Mouse (Mus musculus) CH12.LX (cell line): ENCODE results near the gene Ezr. TPM values are rescaled to one million over a fixed set of nuclear protein-coding genes. Genes with fewer than 3 reads are reported as not detected.
A peak's percentile ranks its signal among the peaks of the same experiment; 100 is the strongest.

Experiments
- DNase-seq: peaks from one replicate; pipeline ENCODE4 v3.0.0-alpha.2; 2013; ENCODE audit errors: extremely low read depth
- H3K27ac ChIP-seq: 2 replicates; pipeline ENCODE4 v1.5.1; 2012; ENCODE audit warnings: low read depth, mild to moderate bottlenecking, control low read depth, moderate library complexity; ENCODE audit not compliant: insufficient read depth
- H3K27me3 ChIP-seq: replicated peaks from 2 replicates; pipeline ENCODE3; 2012; ENCODE audit warnings: inconsistent platforms
- H3K36me3 ChIP-seq, 2 experiments: replicated peaks in 1 of 2; 2 replicates each; pipeline versions ENCODE3 to v1.6.1; 2012; ENCODE audit warnings: inconsistent platforms in 1 of 2, low read length in 1 of 2, mild to moderate bottlenecking in 1 of 2, mixed read lengths in 1 of 2, moderate library complexity in 1 of 2; ENCODE audit not compliant: control insufficient read depth in 1 of 2, insufficient read depth in 1 of 2
- H3K4me1 ChIP-seq, 2 experiments: 2 replicates each; pipeline ENCODE4 v1.6.1; 2012; ENCODE audit warnings: inconsistent platforms in 1 of 2, moderate library complexity in 1 of 2; ENCODE audit not compliant: insufficient read depth in 2 of 2, control insufficient read depth in 1 of 2
- H3K4me2 ChIP-seq: 2 replicates; pipeline ENCODE4 v1.6.1; 2012; ENCODE audit warnings: low read depth, mild to moderate bottlenecking, control low read depth; ENCODE audit not compliant: poor library complexity, insufficient read depth, severe bottlenecking
- H3K4me3 ChIP-seq, 3 experiments: fragments of 150-350 bp in 1 of 3; sonication (generic) in 1 of 3; replicated peaks in 1 of 3; 2 replicates each; pipeline versions ENCODE3 to v1.5.1; 2011 to 2012; ENCODE audit warnings: low read depth in 2 of 3, low read length in 2 of 3, mild to moderate bottlenecking in 2 of 3, moderate library complexity in 2 of 3, control low read depth in 1 of 3, improper control_type of control experiment in 1 of 3, inconsistent platforms in 1 of 3, mixed read lengths in 1 of 3; ENCODE audit not compliant: poor library complexity in 1 of 3
- H3K79me2 ChIP-seq: replicated peaks from 2 replicates; pipeline ENCODE4 v1.6.1; 2012; ENCODE audit warnings: mild to moderate bottlenecking, moderate library complexity; ENCODE audit not compliant: control insufficient read depth, poor library complexity, insufficient read depth, severe bottlenecking; ENCODE audit errors: extremely low read depth
- H3K9ac ChIP-seq: 2 replicates; pipeline ENCODE4 v1.6.1; 2012; ENCODE audit warnings: low read depth, mild to moderate bottlenecking, control low read depth, moderate library complexity; ENCODE audit not compliant: insufficient read depth
- H3K9me3 ChIP-seq: replicated peaks from 2 replicates; pipeline ENCODE3; 2012; ENCODE audit warnings: low read length, inconsistent platforms, mixed read lengths
- CHD2 ChIP-seq: IDR thresholded peaks from 2 replicates; pipeline ENCODE4 v1.6.1; 2011; ENCODE audit warnings: low read length, improper control_type of control experiment
- E2F4 ChIP-seq: IDR thresholded peaks from 2 replicates; pipeline ENCODE4 v1.6.1; 2011; ENCODE audit warnings: low read depth, low read length, improper control_type of control experiment; ENCODE audit not compliant: insufficient replicate concordance
- ELF1 ChIP-seq: IDR thresholded peaks from 2 replicates; pipeline ENCODE4 v1.6.1; 2014; ENCODE audit warnings: low read depth, mild to moderate bottlenecking, inconsistent platforms, low read length, improper control_type of control experiment
- EP300 ChIP-seq: IDR thresholded peaks from 2 replicates; pipeline ENCODE4 v1.6.1; 2011; ENCODE audit warnings: low read length, improper control_type of control experiment
- ETS1 ChIP-seq: conservative IDR thresholded peaks from 2 replicates; pipeline ENCODE4 v1.6.1; 2012; ENCODE audit warnings: low read depth, mild to moderate bottlenecking, inconsistent platforms, low read length, improper control_type of control experiment, moderate library complexity
- GABPA ChIP-seq: IDR thresholded peaks from 2 replicates; pipeline ENCODE4 v1.6.1; 2012; ENCODE audit warnings: low read depth, low read length, improper control_type of control experiment, inconsistent platforms; ENCODE audit not compliant: insufficient replicate concordance
- IRF4 ChIP-seq: IDR thresholded peaks from 2 replicates; pipeline ENCODE4 v1.6.1; 2014; ENCODE audit warnings: low read depth, mild to moderate bottlenecking, inconsistent platforms, low read length, improper control_type of control experiment
- JUN ChIP-seq: IDR thresholded peaks from 2 replicates; pipeline ENCODE4 v1.6.1; 2011; ENCODE audit warnings: low read depth, mild to moderate bottlenecking, low read length, improper control_type of control experiment, moderate library complexity; ENCODE audit not compliant: insufficient read depth
- JUND ChIP-seq: conservative IDR thresholded peaks from 2 replicates; pipeline ENCODE4 v1.6.1; 2011; ENCODE audit warnings: low read depth, low read length, improper control_type of control experiment
- KAT2A ChIP-seq: IDR thresholded peaks from 2 replicates; pipeline ENCODE4 v1.6.1; 2012; ENCODE audit warnings: low read length, improper control_type of control experiment, inconsistent platforms; ENCODE audit not compliant: insufficient replicate concordance
- MAFK ChIP-seq: IDR thresholded peaks from 2 replicates; pipeline ENCODE4 v1.6.1; 2011; ENCODE audit warnings: low read length, improper control_type of control experiment; ENCODE audit not compliant: insufficient replicate concordance
- MEF2A ChIP-seq: IDR thresholded peaks from 2 replicates; pipeline ENCODE4 v1.6.1; 2014; ENCODE audit warnings: low read depth, mild to moderate bottlenecking, inconsistent platforms, low read length, improper control_type of control experiment, borderline replicate concordance
- MXI1 ChIP-seq: IDR thresholded peaks from 2 replicates; pipeline ENCODE4 v1.6.1; 2011; ENCODE audit warnings: mild to moderate bottlenecking, low read depth, low read length, improper control_type of control experiment
- MYC ChIP-seq: IDR thresholded peaks from 2 replicates; pipeline ENCODE4 v1.6.1; 2011; ENCODE audit warnings: low read depth, mild to moderate bottlenecking, improper control_type of control experiment, low read length
- PAX5 ChIP-seq: IDR thresholded peaks from 2 replicates; pipeline ENCODE4 v1.6.1; 2012; ENCODE audit warnings: low read length, inconsistent platforms, mixed read lengths
- POLR2AphosphoS2 ChIP-seq: IDR thresholded peaks from 2 replicates; pipeline ENCODE4 v1.6.1; 2011; ENCODE audit warnings: low read depth, low read length, improper control_type of control experiment
- SIN3A ChIP-seq: IDR thresholded peaks from 2 replicates; pipeline ENCODE4 v1.6.1; 2012; ENCODE audit warnings: low read length, improper control_type of control experiment, inconsistent platforms
- UBTF ChIP-seq: IDR thresholded peaks from 2 replicates; pipeline ENCODE4 v1.6.1; 2012; ENCODE audit warnings: low read depth, mild to moderate bottlenecking, inconsistent platforms, low read length, improper control_type of control experiment, moderate library complexity
- ZKSCAN1 ChIP-seq: IDR thresholded peaks from 2 replicates; pipeline ENCODE4 v1.6.1; 2012; ENCODE audit warnings: low read depth, inconsistent platforms, low read length, improper control_type of control experiment, borderline replicate concordance
- ZMIZ1 ChIP-seq: IDR thresholded peaks from 2 replicates; pipeline ENCODE4 v1.6.1; 2012; ENCODE audit warnings: low read depth, mild to moderate bottlenecking, inconsistent platforms, low read length, improper control_type of control experiment
- ZNF384 ChIP-seq: IDR thresholded peaks from 2 replicates; pipeline ENCODE4 v1.6.1; 2012; ENCODE audit warnings: low read depth, low read length, improper control_type of control experiment, inconsistent platforms
- dilution Hi-C: fragments of 300-500 bp; cut with MboI; formaldehyde crosslinking; loops from 2 replicates; pipeline ENCODE4 v1.14.3; 2020; ENCODE audit warnings: low sequenced_read_pairs; ENCODE audit not compliant: extremely low pct_unique_long_range_greater_than_20kb, extremely low pct_ligation_motif_present
- in situ Hi-C: fragments of 300-500 bp; cut with MboI; formaldehyde crosslinking; loops from 3 replicates; pipeline ENCODE4 v1.14.3; 2019; ENCODE audit warnings: low sequenced_read_pairs, low pct_ligation_motif_present, low pct_unique_long_range_greater_than_20kb, mixed read lengths
- polyA plus RNA-seq: library from polyadenylated mRNA; unstranded; fragments of >175 nt; gene quantifications from 2 replicates; pipeline ENCODE4 v1.2.1, GENCODE M21; 2012; ENCODE audit warnings: low read depth; ENCODE audit not compliant: insufficient read length
- total RNA-seq, 2 experiments: library from RNA; depleted of rRNA; stranded (reverse); fragments of 300-350 nt in 1 of 2; fragments of >200 nt in 1 of 2; gene quantifications; 2 replicates each; pipeline ENCODE4 v1.2.3; 2012 to 2014

Ezr gene
- total and polyA plus RNA-seq, 3 experiments = 107 to 207 (median 123) TPM

DNA sequence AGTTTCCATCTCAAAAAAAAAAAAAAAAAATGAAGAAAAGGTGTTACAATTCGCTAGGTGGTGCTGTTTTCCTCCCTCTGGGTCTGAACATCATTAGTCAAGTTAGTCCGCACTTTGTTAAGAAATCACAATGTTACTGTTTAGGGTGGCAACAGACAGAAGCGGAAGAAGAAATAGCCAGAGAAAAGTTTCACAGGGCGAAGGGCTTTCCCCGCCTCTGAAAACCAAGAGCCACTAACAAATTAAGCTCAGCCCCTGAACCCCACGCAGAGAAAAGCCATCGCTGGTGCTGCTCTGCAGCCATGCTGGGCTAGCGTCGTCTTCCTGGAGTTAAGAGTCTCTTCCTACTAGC lies 4.3 kb downstream of the Ezr start (continued):
- TF ChIP-seq SIN3A (peak; percentile 90), UBTF (no peak), KAT2A (0 out of 2 replicates have a peak, but pooled peaks have one; percentile 42), CHD2 (no peak; the same call in 1 of the 2 replicates), EP300 (peak; percentile 68), JUND (peak; percentile 71), IRF4 (peak; percentile 72), MAFK (no peak), ZNF384 (peak; percentile 99), MYC (peak; percentile 87), ZKSCAN1 (no peak; the same call in 1 of the 2 replicates), ZMIZ1 (0 out of 2 replicates have a peak, but pooled peaks have one; percentile 38), ETS1 (peak; percentile 68), MXI1 (peak; percentile 76), POLR2AphosphoS2 (no peak), E2F4 (peak; percentile 61; the same call in 1 of the 2 replicates), PAX5 (no peak)

DNA sequence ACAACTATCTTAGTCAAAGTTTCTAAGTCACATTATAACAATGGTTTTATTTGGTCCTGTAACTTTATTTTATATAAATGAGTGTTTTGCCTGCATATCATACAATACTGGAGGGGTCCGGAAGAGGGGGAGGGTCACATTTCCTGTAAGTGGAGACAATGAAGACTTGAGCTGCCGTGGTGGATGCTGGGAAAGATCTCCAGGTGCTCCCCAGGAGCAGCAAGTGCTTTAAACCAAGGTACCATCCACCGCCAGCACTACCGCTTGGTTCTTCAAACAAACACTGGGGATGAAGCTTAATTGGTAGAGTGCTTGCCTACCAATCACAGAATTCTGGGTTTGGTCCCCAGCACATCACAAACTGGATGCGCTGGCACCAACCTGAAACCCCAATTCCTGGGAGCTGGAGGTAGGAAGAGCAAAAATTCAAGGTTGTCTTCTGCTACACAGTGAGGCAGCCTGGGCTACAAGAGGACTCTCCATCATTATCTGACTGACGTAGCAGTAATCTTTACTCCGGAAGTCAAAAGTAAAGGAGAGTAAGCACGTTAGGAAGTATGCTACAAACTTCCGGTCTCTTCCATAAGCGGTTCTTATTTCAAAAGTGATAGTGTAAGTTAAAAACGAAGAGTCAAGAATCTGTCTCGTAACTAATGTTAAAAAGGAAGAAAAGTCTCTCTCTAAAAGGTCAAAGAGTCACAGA lies 4.8 kb downstream of the Ezr start:
- Histone ChIP-seq H3K4me3 (peak overlapping the region; percentile 49 to 60 (median 52)), H3K27me3 (no peaks in the 10 kb centered on the region), H3K36me3 (peaks cover 11 to 28% of the 10 kb centered on the region in 2 experiments), H3K9ac (peak overlapping the region; percentile 85), H3K79me2 (peaks cover 86% of the 10 kb centered on the region), H3K4me1 (peaks cover 19 to 55% of the 10 kb centered on the region in 2 experiments), H3K9me3 (no peaks in the 10 kb centered on the region), H3K4me2 (peak overlapping the region; percentile 96)
- DNase-seq = peak; percentile 76
- dilution Hi-C loops (no loop called here), in situ Hi-C loops (no loop called here)
- TF ChIP-seq EP300 (peak; percentile 32; the same call in 1 of the 2 replicates), E2F4 (peak; percentile 10; the same call in 1 of the 2 replicates), GABPA (no peak), ELF1 (peak; percentile 61), ETS1 (0 out of 2 replicates have a peak, but pooled peaks have one; percentile 24), MEF2A (peak; percentile 60), JUN (no peak), IRF4 (0 out of 2 replicates have a peak, but pooled peaks have one; percentile 12), CHD2 (peak; percentile 15; the same call in 1 of the 2 replicates)
- TF ChIP-seq, all 38 proteins: peak for 7
- peak overlapping the region; percentile 93 for H3K27ac ChIP-seq
